Mouse (Mus musculus) liver, postnatal 0 days (tissue): ENCODE results near the gene Zc3h12a. TPM values are rescaled to one million over a fixed set of nuclear protein-coding genes. Genes with fewer than 3 reads are reported as not detected.

ENCODE experiments used
- ATAC-seq: fragments of 200-750 bp; cut with Nextera tagmentation; 2 replicates; pipeline ENCODE4 v1.8.0; 2017; ENCODE audit warnings: mild to moderate bottlenecking, moderate library complexity
- DNase-seq: peaks from one replicate; pipeline ENCODE4 v3.0.0-alpha.2; 2016
- H3K27ac ChIP-seq: fragments of 300-500 bp; sonication (generic); 2 replicates; pipeline ENCODE4 v1.5.1; 2014; ENCODE audit warnings: antibody characterized with exemption, moderate library complexity, mild to moderate bottlenecking, low read depth
- H3K27me3 ChIP-seq: fragments of 300-500 bp; sonication (generic); 2 replicates; pipeline ENCODE4 v1.6.1; 2014; ENCODE audit warnings: low read length, control low read depth, mixed read lengths; ENCODE audit not compliant: insufficient read depth
- H3K36me3 ChIP-seq: fragments of 300-500 bp; sonication (generic); replicated peaks from 2 replicates; pipeline ENCODE4 v1.6.1; 2014; ENCODE audit warnings: mild to moderate bottlenecking, control low read depth, low read length, moderate library complexity, mixed read lengths; ENCODE audit not compliant: insufficient read depth
- H3K4me1 ChIP-seq: fragments of 300-500 bp; sonication (generic); 2 replicates; pipeline ENCODE4 v1.6.1; 2014; ENCODE audit warnings: antibody characterized with exemption, mild to moderate bottlenecking, control low read depth; ENCODE audit not compliant: insufficient read depth
- H3K4me2 ChIP-seq: fragments of 300-500 bp; sonication (generic); 2 replicates; pipeline ENCODE4 v1.6.1; 2014; ENCODE audit warnings: low read depth, mild to moderate bottlenecking, low read length, moderate library complexity, mixed read lengths
- H3K4me3 ChIP-seq: fragments of 300-500 bp; sonication (generic); 2 replicates; pipeline ENCODE4 v1.5.1; 2014; ENCODE audit warnings: low read depth, low read length
- H3K9ac ChIP-seq: fragments of 300-500 bp; sonication (generic); replicated peaks from 2 replicates; pipeline ENCODE4 v1.6.1; 2014; ENCODE audit warnings: mild to moderate bottlenecking, moderate library complexity
- H3K9me3 ChIP-seq: fragments of 300-500 bp; sonication (generic); 2 replicates; pipeline ENCODE4 v1.6.1; 2016; ENCODE audit warnings: mild to moderate bottlenecking, control low read depth, low read length, mixed read lengths
- CTCF ChIP-seq: sonication (generic); IDR thresholded peaks from 2 replicates; pipeline ENCODE4 v1.5.1; 2016; ENCODE audit warnings: antibody characterized with exemption, low read depth
- EP300 ChIP-seq: IDR thresholded peaks from 2 replicates; pipeline ENCODE4 v1.6.1; 2016; ENCODE audit warnings: antibody characterized with exemption, low read depth, mild to moderate bottlenecking
- WGBS: fragments of 180-500 bp; shearing (Covaris S2); extraction: QIAGEN DNeasy Blood & Tissue Kit; methylation state at CpG from one replicate; pipeline ENCODE4 v1.1.7; 2014; ENCODE audit not compliant: insufficient replicate concordance; 5-methylcytosine and 5-hydroxymethylcytosine counted together
- polyA plus RNA-seq: library from polyadenylated mRNA; unstranded; fragments of >200 nt; fragmentation: Nextera tagmentation; extraction: Ambion mirVana; gene quantifications from 2 replicates; pipeline ENCODE4 v1.2.1, GENCODE M21; 2015

The Zc3h12a gene
- polyA plus RNA-seq, 1 experiment from 2014 or later, result 0.48 TPM

GRCm38 (mm10) chr4:125172736-125173135 is 45.1 kb upstream of the Zc3h12a start:
- WGBS, result 79% methylated on average over 13 of the region's 13 CpGs
- Histone ChIP-seq H3K4me2 (no peak overlapping the region), H3K9me3 (no peaks in the 10 kb centered on the region), H3K27ac (no peak overlapping the region), H3K4me3 (no peak overlapping the region), H3K9ac (no peak overlapping the region), H3K4me1 (peaks cover 2% of the 10 kb centered on the region; the same call in 1 of the 2 replicates), H3K27me3 (no peaks in the 10 kb centered on the region), H3K36me3 (no peaks in the 10 kb centered on the region)
- TF ChIP-seq EP300 (no peak), CTCF (no peak)
- ATAC-seq (no peak), DNase-seq (no peak)

GRCm38 (mm10) chr4:125167723-125168122 is 40.1 kb upstream of the Zc3h12a start:
- no peak for ATAC-seq

GRCm38 (mm10) chr4:125164861-125165260 is 37.2 kb upstream of the Zc3h12a start:
- Histone ChIP-seq H3K4me3 (no peak overlapping the region), H3K36me3 (no peaks in the 10 kb centered on the region), H3K27me3 (no peaks in the 10 kb centered on the region), H3K9me3 (no peaks in the 10 kb centered on the region), H3K27ac (no peak overlapping the region), H3K4me2 (no peak overlapping the region), H3K4me1 (no peaks in the 10 kb centered on the region), H3K9ac (no peak overlapping the region)
- ATAC-seq (no peak), DNase-seq (no peak)
- TF ChIP-seq CTCF, result no peak
- TF ChIP-seq EP300, result no peak
- WGBS, result 79% methylated on average over 6 of the region's 6 CpGs

More at GRCm38 (mm10) chr4:125167723-125168122, 40.1 kb upstream of the Zc3h12a start:
- Histone ChIP-seq H3K36me3 (no peaks in the 10 kb centered on the region), H3K4me1 (no peaks in the 10 kb centered on the region), H3K9ac (no peak overlapping the region), H3K27me3 (no peaks in the 10 kb centered on the region), H3K9me3 (no peaks in the 10 kb centered on the region), H3K4me2 (no peak overlapping the region), H3K4me3 (no peak overlapping the region), H3K27ac (no peak overlapping the region)
- DNase-seq, result no peak
- 53% methylated on average over 1 of the region's 1 CpGs for WGBS
- TF ChIP-seq EP300 (no peak), CTCF (no peak)

- ATAC-seq, result no peak
- H3K36me3 ChIP-seq, result no peaks in the 10 kb centered on the region
- WGBS, result 60% methylated on average over 7 of the region's 7 CpGs
- no peaks in the 10 kb centered on the region for H3K27me3 ChIP-seq
- H3K4me3 ChIP-seq, result no peak overlapping the region
- no peaks in the 10 kb centered on the region for H3K9me3 ChIP-seq
- TF ChIP-seq EP300 (no peak), CTCF (no peak)
- no peaks in the 10 kb centered on the region for H3K4me1 ChIP-seq
- H3K4me2 ChIP-seq, result no peak overlapping the region
- H3K27ac ChIP-seq, result no peak overlapping the region
- H3K9ac ChIP-seq, result no peak overlapping the region
- no peak for DNase-seq
Observed at GRCm38 (mm10) chr4:125162701-125163100, 35.1 kb upstream of the Zc3h12a start.

- Histone ChIP-seq H3K4me1 (no peaks in the 10 kb centered on the region), H3K9me3 (no peaks in the 10 kb centered on the region), H3K4me3 (no peak overlapping the region), H3K4me2 (no peak overlapping the region), H3K9ac (no peak overlapping the region), H3K27ac (no peak overlapping the region), H3K36me3 (no peaks in the 10 kb centered on the region), H3K27me3 (no peaks in the 10 kb centered on the region)
- TF ChIP-seq CTCF (no peak), EP300 (no peak)
- ATAC-seq (no peak), DNase-seq (no peak)
- 66% methylated on average over 8 of the region's 8 CpGs for WGBS
Observed at GRCm38 (mm10) chr4:125161392-125161791, 33.8 kb upstream of the Zc3h12a start.

- H3K4me3 ChIP-seq, result no peak overlapping the region
- no peaks in the 10 kb centered on the region for H3K27me3 ChIP-seq
- DNase-seq (no peak), ATAC-seq (no peak)
- TF ChIP-seq EP300 (no peak), CTCF (no peak)
- WGBS, result 70% methylated on average over 10 of the region's 10 CpGs
- no peaks in the 10 kb centered on the region for H3K9me3 ChIP-seq
- H3K4me2 ChIP-seq, result no peak overlapping the region
- no peak overlapping the region for H3K27ac ChIP-seq
- H3K4me1 ChIP-seq, result no peaks in the 10 kb centered on the region
- no peak overlapping the region for H3K9ac ChIP-seq
- H3K36me3 ChIP-seq, result no peaks in the 10 kb centered on the region
Observed at GRCm38 (mm10) chr4:125160951-125161331, 33.3 kb upstream of the Zc3h12a start.

- H3K4me1 ChIP-seq, result no peaks in the 10 kb centered on the region
- H3K4me2 ChIP-seq, result no peak overlapping the region
- no peaks in the 10 kb centered on the region for H3K9me3 ChIP-seq
- H3K4me3 ChIP-seq, result no peak overlapping the region
- no peaks in the 10 kb centered on the region for H3K27me3 ChIP-seq
- DNase-seq (peak; percentile 87), ATAC-seq (0 out of 2 replicates have a peak, but pooled peaks have one; percentile 36)
- no peak overlapping the region for H3K9ac ChIP-seq
- H3K27ac ChIP-seq, result no peak overlapping the region
- 4% methylated on average over 19 of the region's 19 CpGs for WGBS
- H3K36me3 ChIP-seq, result no peaks in the 10 kb centered on the region
- TF ChIP-seq CTCF, result peak; percentile 93
- TF ChIP-seq EP300, result no peak
Observed at GRCm38 (mm10) chr4:125160320-125160950, 32.8 kb upstream of the Zc3h12a start.
